Mouse (Mus musculus) heart, postnatal 0 days (tissue): ENCODE measurements at regions not wholly inside any gene's neighbourhood (a gene's known extent, or its start where the extent isn't known, plus 50 kb on each side); places are given as distances from the start of the nearest gene placed in this dataset.
A peak's percentile ranks its signal among the peaks of the same experiment; 100 is the strongest.

Source experiments
- ATAC-seq: fragments of 200-750 bp; cut with Nextera tagmentation; 2 replicates; pipeline ENCODE4 v1.8.0; 2017; ENCODE audit warnings: low read depth, moderate number of reproducible peaks, moderate library complexity; ENCODE audit not compliant: insufficient read depth
- DNase-seq: peaks from one replicate; pipeline ENCODE4 v3.0.0-alpha.2; 2016; ENCODE audit warnings: low spot score
- H3K27ac ChIP-seq: fragments of 300-500 bp; sonication (generic); 2 replicates; pipeline ENCODE4 v1.5.1; 2014; ENCODE audit warnings: low read depth, mild to moderate bottlenecking
- H3K27me3 ChIP-seq: fragments of 300-500 bp; sonication (generic); 2 replicates; pipeline ENCODE4 v1.6.1; 2014; ENCODE audit warnings: low read length, mixed read lengths; ENCODE audit not compliant: control insufficient read depth, insufficient read depth
- H3K36me3 ChIP-seq: fragments of 300-500 bp; sonication (generic); replicated peaks from 2 replicates; pipeline ENCODE4 v1.6.1; 2014; ENCODE audit warnings: low read length, mixed read lengths; ENCODE audit not compliant: control insufficient read depth, insufficient read depth
- H3K4me1 ChIP-seq: fragments of 300-500 bp; sonication (generic); 2 replicates; pipeline ENCODE4 v1.6.1; 2014; ENCODE audit warnings: antibody characterized with exemption; ENCODE audit not compliant: control insufficient read depth, insufficient read depth
- H3K4me2 ChIP-seq: fragments of 300-500 bp; sonication (generic); 2 replicates; pipeline ENCODE4 v1.6.1; 2014; ENCODE audit warnings: low read depth, mild to moderate bottlenecking, low read length, moderate library complexity
- H3K4me3 ChIP-seq: fragments of 300-500 bp; sonication (generic); 2 replicates; pipeline ENCODE4 v1.5.1; 2014; ENCODE audit warnings: low read depth, low read length
- H3K9ac ChIP-seq: fragments of 300-500 bp; sonication (generic); replicated peaks from 2 replicates; pipeline ENCODE4 v1.6.1; 2014; ENCODE audit warnings: low read depth, low read length, mixed read lengths
- H3K9me3 ChIP-seq: fragments of 300-500 bp; sonication (generic); replicated peaks from 2 replicates; pipeline ENCODE4 v1.6.1; 2016; ENCODE audit warnings: low read length; ENCODE audit not compliant: control insufficient read depth
- CTCF ChIP-seq: IDR thresholded peaks from 2 replicates; pipeline ENCODE4 v1.5.1; 2016; ENCODE audit warnings: antibody characterized with exemption, control low read depth, low read depth
- EP300 ChIP-seq: IDR thresholded peaks from 2 replicates; pipeline ENCODE4 v1.6.1; 2016; ENCODE audit warnings: antibody characterized with exemption, low read depth
- WGBS: fragments of 180-500 bp; shearing (Covaris S2); extraction: QIAGEN DNeasy Blood & Tissue Kit; methylation state at CpG from one replicate; pipeline ENCODE4 v1.1.7; 2014; 5-methylcytosine and 5-hydroxymethylcytosine counted together

DNA sequence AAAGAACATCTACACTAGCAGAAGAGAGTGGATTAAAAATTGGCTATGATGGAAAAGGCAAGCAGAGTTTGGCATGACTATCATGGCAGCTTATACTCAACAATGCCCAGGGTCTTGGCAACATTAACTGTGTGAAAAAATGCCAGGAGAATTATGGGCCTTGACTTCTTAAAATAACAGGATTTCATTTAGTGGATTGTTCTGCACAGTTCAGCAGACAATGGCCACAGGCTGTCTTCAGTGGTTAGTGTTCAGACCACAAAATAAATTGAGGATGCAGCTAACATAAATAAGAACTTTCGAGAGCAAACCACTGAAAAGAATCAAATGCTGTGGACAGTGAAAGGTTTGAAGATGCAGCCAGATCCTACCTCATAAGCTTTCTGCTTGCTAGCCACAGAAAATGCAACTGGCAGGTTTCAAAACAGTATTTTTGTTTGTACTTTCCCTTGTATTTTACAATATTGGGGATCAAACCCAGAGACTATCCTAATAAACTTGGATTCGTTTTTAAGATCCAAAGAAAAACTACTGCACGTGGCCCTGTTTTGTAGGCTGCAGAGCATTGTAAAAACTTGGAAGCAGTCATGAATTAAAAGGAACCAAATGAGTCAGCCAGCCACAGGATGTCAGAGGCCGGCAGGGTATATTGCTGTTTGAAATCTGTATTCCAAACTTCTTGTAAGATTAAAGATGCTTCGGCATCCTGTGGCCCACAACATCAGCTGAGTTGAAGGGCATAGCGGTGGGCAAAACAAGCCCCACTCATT is 603.2 kb upstream of the Klf6 start:
- ATAC-seq: no peak
- Histone ChIP-seq H3K9ac (no peak overlapping the region), H3K27me3 (no peaks in the 10 kb centered on the region), H3K36me3 (no peaks in the 10 kb centered on the region), H3K9me3 (no peaks in the 10 kb centered on the region), H3K4me1 (no peaks in the 10 kb centered on the region), H3K4me3 (no peak overlapping the region), H3K27ac (no peak overlapping the region), H3K4me2 (no peak overlapping the region)
- TF ChIP-seq CTCF (no peak), EP300 (no peak)
- 63% methylated on average over 6 of the region's 6 CpGs for WGBS
- no peak for DNase-seq

DNA sequence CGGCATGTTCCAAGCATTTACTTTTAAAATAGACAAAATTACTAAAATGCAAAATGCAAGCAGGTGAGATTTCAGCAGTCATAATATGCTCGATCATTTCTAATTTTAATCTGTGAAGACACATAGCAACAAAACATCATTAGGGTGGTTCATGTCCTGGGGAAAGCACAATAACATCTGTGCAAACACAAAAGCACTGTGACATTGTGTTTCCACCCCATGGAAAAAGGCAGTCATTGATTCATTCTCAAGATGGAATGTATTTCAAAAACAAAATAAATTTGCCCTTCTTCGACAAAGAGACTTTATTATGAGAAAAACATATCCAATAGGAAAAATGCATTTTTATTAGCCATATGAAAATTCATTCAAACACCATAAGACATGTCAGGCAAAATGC is 601.5 kb upstream of the Klf6 start:
- DNase-seq (no peak), ATAC-seq (no peak)
- Histone ChIP-seq H3K9me3 (no peaks in the 10 kb centered on the region), H3K9ac (no peak overlapping the region), H3K27me3 (no peaks in the 10 kb centered on the region), H3K4me2 (no peak overlapping the region), H3K36me3 (no peaks in the 10 kb centered on the region), H3K4me1 (no peaks in the 10 kb centered on the region), H3K4me3 (no peak overlapping the region), H3K27ac (no peak overlapping the region)
- 62% methylated on average over 3 of the region's 3 CpGs for WGBS
- TF ChIP-seq CTCF (no peak), EP300 (no peak)

DNA sequence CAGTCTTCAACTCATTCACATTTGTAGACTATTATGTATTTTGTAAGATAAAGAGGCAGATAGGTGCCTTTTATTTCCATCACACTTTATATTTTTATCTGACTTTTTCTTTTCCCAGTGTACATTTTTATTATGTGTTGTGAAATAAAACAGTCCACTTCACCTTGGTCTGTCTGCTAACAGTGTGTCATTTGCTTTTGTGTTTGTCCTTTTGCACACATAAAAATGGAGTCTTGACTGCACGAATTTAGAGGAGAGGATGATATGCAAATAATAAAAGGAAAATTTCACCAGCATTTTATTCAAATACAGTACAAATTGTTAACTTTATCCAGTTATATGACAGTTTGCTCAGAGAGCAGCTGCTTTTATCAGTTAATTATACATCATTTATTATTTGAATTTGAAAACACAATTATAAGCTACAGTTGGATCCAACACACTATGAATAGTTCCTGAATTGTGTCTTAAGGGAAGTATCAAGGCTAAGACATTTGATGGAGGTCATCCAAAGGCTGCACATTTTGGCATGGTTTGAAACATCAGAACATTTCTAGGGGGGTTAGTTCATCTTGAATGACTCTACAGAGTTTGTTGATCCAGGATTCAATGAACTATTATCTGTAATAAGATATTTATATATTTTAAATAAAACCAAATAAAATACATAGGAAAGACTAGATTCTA is 588.6 kb upstream of the Klf6 start:
- no peaks in the 10 kb centered on the region for H3K36me3 ChIP-seq
- no peaks in the 10 kb centered on the region for H3K9me3 ChIP-seq
- H3K27ac ChIP-seq: no peak overlapping the region
- H3K4me2 ChIP-seq: no peak overlapping the region
- ATAC-seq: no peak
- WGBS: 55% methylated on average over 1 of the region's 1 CpGs
- H3K4me1 ChIP-seq: no peaks in the 10 kb centered on the region
- H3K27me3 ChIP-seq: no peaks in the 10 kb centered on the region
- TF ChIP-seq CTCF (no peak), EP300 (no peak)
- no peak overlapping the region for H3K4me3 ChIP-seq
- no peak overlapping the region for H3K9ac ChIP-seq
- no peak for DNase-seq

DNA sequence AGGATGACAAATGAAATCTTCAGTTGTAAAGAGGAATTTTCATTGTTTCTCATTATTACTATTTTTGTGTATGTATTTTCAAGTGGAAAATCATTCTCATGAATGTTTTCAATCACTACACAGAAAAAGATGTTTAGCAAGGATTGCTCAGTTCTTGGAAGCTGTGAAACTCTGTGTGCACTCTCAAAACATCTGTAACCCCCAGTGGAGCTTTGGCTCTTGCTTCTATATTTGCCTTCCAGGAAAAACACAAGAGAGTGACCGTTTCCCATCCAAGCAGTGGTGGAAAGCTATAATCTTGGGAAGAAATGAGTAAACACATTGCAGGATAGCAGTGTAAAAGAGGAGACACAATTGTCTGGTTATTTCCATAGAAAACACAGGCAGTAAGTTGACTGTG is 584.7 kb upstream of the Klf6 start:
- no peak overlapping the region for H3K9ac ChIP-seq
- peak; percentile 17 for DNase-seq
- H3K4me2 ChIP-seq: no peak overlapping the region
- no peak for ATAC-seq
- no peak overlapping the region for H3K4me3 ChIP-seq
- no peaks in the 10 kb centered on the region for H3K36me3 ChIP-seq
- no peaks in the 10 kb centered on the region for H3K9me3 ChIP-seq
- H3K4me1 ChIP-seq: no peaks in the 10 kb centered on the region
- H3K27ac ChIP-seq: no peak overlapping the region
- H3K27me3 ChIP-seq: no peaks in the 10 kb centered on the region
- TF ChIP-seq EP300: no peak
- 50% methylated on average over 1 of the region's 1 CpGs for WGBS

DNA sequence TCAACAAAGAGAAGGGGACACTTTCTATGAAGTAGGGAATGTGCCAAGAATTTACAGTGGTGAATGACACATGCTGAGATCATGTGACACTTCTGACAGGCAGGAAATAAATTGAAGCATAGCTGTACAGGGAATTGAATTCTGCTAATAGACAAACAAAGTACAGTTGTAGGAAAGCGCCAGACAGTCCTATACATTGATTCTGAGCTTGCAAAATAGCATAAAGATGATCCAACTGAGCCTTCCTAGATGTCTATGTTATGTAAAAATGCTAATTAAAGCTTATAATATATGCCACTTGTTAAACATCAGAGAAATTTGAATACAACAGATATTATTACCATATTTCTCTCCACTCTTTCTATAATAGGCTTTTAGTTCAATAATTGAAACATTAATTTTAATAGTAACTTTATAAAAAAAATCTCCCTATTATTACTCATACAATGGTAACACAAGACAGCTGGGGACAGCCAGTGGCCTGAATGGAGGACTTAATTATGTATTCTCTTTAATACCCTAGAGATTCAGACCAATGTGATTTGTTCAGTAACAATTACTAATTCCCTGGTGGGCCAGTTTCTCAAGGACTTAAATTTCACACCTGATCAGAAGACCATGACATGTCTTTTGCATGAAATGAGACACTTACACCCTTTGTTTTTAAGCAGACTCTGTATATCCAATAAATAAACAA is 571.4 kb upstream of the Klf6 start:
- TF ChIP-seq EP300 (no peak), CTCF (no peak)
- WGBS: 83% methylated on average over 1 of the region's 1 CpGs
- Histone ChIP-seq H3K36me3 (no peaks in the 10 kb centered on the region), H3K27ac (no peak overlapping the region), H3K4me2 (no peak overlapping the region), H3K9me3 (no peaks in the 10 kb centered on the region), H3K27me3 (no peaks in the 10 kb centered on the region), H3K9ac (no peak overlapping the region), H3K4me1 (peaks cover 5% of the 10 kb centered on the region; the same call in 1 of the 2 replicates), H3K4me3 (no peak overlapping the region)
- DNase-seq (no peak), ATAC-seq (no peak)
